In genomic region chr9:100457971-100458681, GRCm38 (mm10) we compare ENCODE assay signal across 19 mouse cellular contexts. TPM values are rescaled to one million over a fixed set of nuclear protein-coding genes. Genes with fewer than 3 reads are reported as not detected.
DNase-seq lines count a peak whose midpoint lies in the region; ATAC-seq lines count a peak whose summit lies in the region.
"Had no signal": no experiment of that assay in that cellular context is flagged by ENCODE, and none has a peak within 500 bp of the region (broad histone marks: within the 10 kb centered on the region; RNA-seq: fewer than 3 reads in every experiment).

No protein-coding gene starts in this region.

- peak overlapping the region; percentile 44; the same call in 1 of the 2 replicates for H3K27ac ChIP-seq in heart, embryonic 16.5 days (ENCODE audit: low read length)
- H3K27ac ChIP-seq in heart, embryonic 11.5 days (ENCODE audit: low read depth, low read length) = no peak overlapping the region
- no peak overlapping the region for H3K27ac ChIP-seq in neural tube, embryonic 15.5 days (replicated peaks)
- H3K27ac ChIP-seq: embryonic facial prominence, embryonic 10.5 days; forebrain, embryonic 15.5 days; limb, embryonic 10.5 days; liver, embryonic 13.5 days; lung, embryonic 15.5 days; stomach, postnatal 0 days had no signal

- peaks cover 7% of the 10 kb centered on the region for H3K4me1 ChIP-seq in heart, embryonic 16.5 days (ENCODE audit: control insufficient read depth, insufficient read depth, low read length)
- H3K4me1 ChIP-seq in heart, embryonic 11.5 days (ENCODE audit: control insufficient read depth, insufficient read depth, low read length) = no peaks in the 10 kb centered on the region; the same call in 1 of the 2 replicates
- peaks cover 8% of the 10 kb centered on the region for H3K4me1 ChIP-seq in neural tube, embryonic 15.5 days

- no peaks in the 10 kb centered on the region for H3K27me3 ChIP-seq in heart, embryonic 16.5 days (ENCODE audit: control insufficient read depth, insufficient read depth, low read length)
- H3K27me3 ChIP-seq in heart, embryonic 11.5 days (ENCODE audit: control insufficient read depth, insufficient read depth, low read length) = no peaks in the 10 kb centered on the region
- no peaks in the 10 kb centered on the region for H3K27me3 ChIP-seq in neural tube, embryonic 15.5 days (replicated peaks)
- H3K27me3 ChIP-seq: forebrain, embryonic 15.5 days; liver, embryonic 13.5 days; lung, embryonic 15.5 days; megakaryocyte, embryonic 14.5 days had no signal

- no peak overlapping the region for H3K4me3 ChIP-seq in heart, embryonic 16.5 days (ENCODE audit: low read length)
- H3K4me3 ChIP-seq in heart, embryonic 11.5 days (ENCODE audit: low read depth, low read length) = no peak overlapping the region
- no peak overlapping the region for H3K4me3 ChIP-seq in neural tube, embryonic 15.5 days (replicated peaks)
- H3K4me3 ChIP-seq: embryonic facial prominence, embryonic 10.5 days; erythroblast, embryonic 14.5 days; forebrain, embryonic 15.5 days; limb, embryonic 10.5 days; liver, embryonic 13.5 days; lung, embryonic 15.5 days; megakaryocyte, embryonic 14.5 days had no signal

- no peaks in the 10 kb centered on the region for H3K9me3 ChIP-seq in heart, embryonic 16.5 days (replicated peaks; ENCODE audit: control insufficient read depth, low read length)
- H3K9me3 ChIP-seq in heart, embryonic 11.5 days (replicated peaks; ENCODE audit: control insufficient read depth, low read length) = no peaks in the 10 kb centered on the region
- H3K9me3 ChIP-seq in neural tube, embryonic 15.5 days (replicated peaks) = no peaks in the 10 kb centered on the region
- H3K9me3 ChIP-seq: embryonic facial prominence, embryonic 10.5 days; forebrain, embryonic 15.5 days; limb, embryonic 10.5 days; liver, embryonic 13.5 days; lung, embryonic 15.5 days; megakaryocyte, embryonic 14.5 days had no signal

- H3K9ac ChIP-seq in heart, embryonic 16.5 days (ENCODE audit: low read length) = no peak overlapping the region
- H3K9ac ChIP-seq in heart, embryonic 11.5 days (ENCODE audit: low read depth, low read length) = no peak overlapping the region
- H3K9ac ChIP-seq in neural tube, embryonic 15.5 days (replicated peaks) = no peak overlapping the region
- H3K9ac ChIP-seq: forebrain, embryonic 15.5 days; liver, embryonic 13.5 days; lung, embryonic 15.5 days had no signal

- no peak overlapping the region for H3K4me2 ChIP-seq in heart, embryonic 16.5 days (ENCODE audit: low read depth, low read length)
- no peak overlapping the region for H3K4me2 ChIP-seq in heart, embryonic 11.5 days
- H3K4me2 ChIP-seq in neural tube, embryonic 15.5 days = no peak overlapping the region
- H3K4me2 ChIP-seq: forebrain, embryonic 15.5 days; liver, embryonic 13.5 days; lung, embryonic 15.5 days had no signal

- peak; percentile 66 to 78 for DNase-seq in thymus, postnatal 10 days (ENCODE audit: low spot score in 2 of 2)
- DNase-seq in left cerebral cortex, adult 18-20 months (ENCODE audit: low spot score in 2 of 2) = no peak
- DNase-seq in frontal cortex, postnatal 36 days (ENCODE audit: low spot score in 2 of 2) = no peak
- DNase-seq: cerebellum, postnatal 10 days; kidney, adult 9 months; liver, embryonic 13.5 days had no signal

- H3K36me3 ChIP-seq in heart, embryonic 16.5 days (ENCODE audit: control insufficient read depth, insufficient read depth) = no peaks in the 10 kb centered on the region
- no peaks in the 10 kb centered on the region for H3K36me3 ChIP-seq in heart, embryonic 11.5 days (ENCODE audit: control insufficient read depth, insufficient read depth, low read length)
- H3K36me3 ChIP-seq in neural tube, embryonic 15.5 days = no peaks in the 10 kb centered on the region
- H3K36me3 ChIP-seq: forebrain, embryonic 15.5 days; liver, embryonic 13.5 days; lung, embryonic 15.5 days had no signal

- 51% methylated on average over 17 of the region's 17 CpGs for WGBS in heart, embryonic 16.5 days
- WGBS in heart, embryonic 11.5 days (ENCODE audit: insufficient replicate concordance) = 71% methylated on average over 17 of the region's 17 CpGs
- 77% methylated on average over 17 of the region's 17 CpGs for WGBS in neural tube, embryonic 15.5 days

- ATAC-seq in heart, embryonic 16.5 days (replicated peaks; ENCODE audit: extremely low read depth, insufficient read depth, low FRiP score) = peak; percentile 43
- ATAC-seq in heart, embryonic 11.5 days (replicated peaks; ENCODE audit: insufficient number of reproducible peaks, low FRiP score, low TSS enrichment) = no peak
- ATAC-seq in CD4-positive, CD25-positive, alpha-beta regulatory T cell, adult 4 months = peak; percentile 4
- peak; percentile 27; the same call in 1 of the 2 replicates for ATAC-seq in megakaryocyte, adult 5-6 weeks (ENCODE audit: poor library complexity, severe bottlenecking)
- no peak for ATAC-seq in neural tube, embryonic 15.5 days (ENCODE audit: low FRiP score)
- ATAC-seq: forebrain, embryonic 15.5 days; midbrain, embryonic 16.5 days had no signal

RNA-seq across cellular contexts. Expression of gene Il20rb, which starts 28.5 kb away (rescaled TPM):
- polyA plus RNA-seq in heart, embryonic 16.5 days (2015; fragmentation: Nextera tagmentation; extraction: Ambion mirVana) = 0.92 and 2.2 TPM in 2 replicates
- polyA plus RNA-seq in heart, embryonic 11.5 days (2014; fragmentation: Nextera tagmentation; extraction: Ambion mirVana) = 0.39 and 0.89 TPM in 2 replicates
- polyA plus RNA-seq in CD4-positive, CD25-positive, alpha-beta regulatory T cell, adult 4 months (2017; shearing (Covaris generic)) = 1 to 10 TPM; 1.0 to 2.7 TPM
- total RNA-seq in megakaryocyte, adult 5-6 weeks (2015) = 0.91 and 1.4 TPM in 2 replicates
- 1.6 TPM in 2 replicates for total RNA-seq in megakaryocyte, adult 5-6 weeks (2017)
- polyA plus RNA-seq in neural tube, embryonic 15.5 days (2015; fragmentation: Nextera tagmentation; extraction: Ambion mirVana) = 0.52 and 1.7 TPM in 2 replicates
- total RNA-seq in left cerebral cortex, adult 18-20 months (2021) = under 1 TPM; 0.23 to 0.30 TPM

Comparison
In these comparisons a context has a peak if more than half of its experiments do, and no peak if none do; other contexts are left out.
1. ATAC-seq: peak in heart, embryonic 16.5 days (single experiment), CD4-positive, CD25-positive, alpha-beta regulatory T cell, adult 4 months (single experiment) and megakaryocyte, adult 5-6 weeks (single experiment); none in heart, embryonic 11.5 days (single experiment) and neural tube, embryonic 15.5 days (single experiment).
2. DNase-seq: peak in thymus, postnatal 10 days (2 of 2); none in left cerebral cortex, adult 18-20 months (0 of 2) and frontal cortex, postnatal 36 days (0 of 2).